Mouse (Mus musculus): ENCODE measurements at regions not wholly inside any gene's neighbourhood (a gene's known extent, or its start where the extent isn't known, plus 50 kb on each side); places are given as distances from the start of the nearest gene placed in this dataset.
A peak's percentile ranks its signal among the peaks of the same experiment; 100 is the strongest.

DNA sequence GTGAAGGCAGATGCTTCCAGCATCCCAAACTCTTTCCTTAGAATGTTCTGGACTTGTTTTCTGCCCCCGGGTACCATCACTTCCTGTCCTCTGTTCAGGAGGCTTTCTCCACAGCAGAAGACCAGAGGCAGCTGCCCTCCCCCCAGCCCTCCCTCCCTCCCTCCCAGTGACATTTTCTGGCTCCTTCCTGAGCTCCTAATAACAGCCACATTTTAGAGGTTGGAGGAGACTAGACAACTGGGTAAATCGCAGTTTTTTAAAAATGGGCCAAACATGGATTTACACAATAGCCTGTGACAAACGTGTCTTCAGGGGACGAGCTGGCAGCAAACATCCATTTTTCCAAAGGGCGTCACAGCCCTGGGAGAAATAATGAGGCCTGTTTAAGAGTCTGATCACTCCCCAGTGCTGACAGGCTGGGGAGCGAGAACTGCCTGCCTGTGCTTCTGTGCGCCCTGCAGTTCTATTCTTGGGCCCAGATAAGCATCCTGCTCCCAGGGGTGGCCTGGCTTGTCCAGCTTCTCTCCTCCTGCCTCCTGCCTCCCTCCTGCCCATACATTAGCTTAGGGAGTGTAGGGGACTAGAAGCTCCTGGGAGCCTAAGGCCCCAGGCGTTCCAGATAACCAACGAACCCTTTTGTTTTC, 299.7 kb downstream of the Matn1 start:
- Histone ChIP-seq H3K9ac (replicated peaks) (no peak overlapping the region), H3K36me3 (no peaks in the 10 kb centered on the region), H3K9me3 (no peaks in the 10 kb centered on the region), H3K4me1 (replicated peaks) (peaks cover 8% of the 10 kb centered on the region; the same call in 1 of the 2 replicates), H3K4me2 (no peak overlapping the region), H3K27me3 (peaks cover 4% of the 10 kb centered on the region; the same call in 1 of the 2 replicates), H3K27ac (no peak overlapping the region), H3K4me3 (replicated peaks) (no peak overlapping the region)
- 46% methylated on average over 9 of the region's 9 CpGs for WGBS
- no peak for ATAC-seq (ENCODE audit: insufficient number of reproducible peaks, insufficient read depth, low FRiP score, low TSS enrichment, low read depth)

DNA sequence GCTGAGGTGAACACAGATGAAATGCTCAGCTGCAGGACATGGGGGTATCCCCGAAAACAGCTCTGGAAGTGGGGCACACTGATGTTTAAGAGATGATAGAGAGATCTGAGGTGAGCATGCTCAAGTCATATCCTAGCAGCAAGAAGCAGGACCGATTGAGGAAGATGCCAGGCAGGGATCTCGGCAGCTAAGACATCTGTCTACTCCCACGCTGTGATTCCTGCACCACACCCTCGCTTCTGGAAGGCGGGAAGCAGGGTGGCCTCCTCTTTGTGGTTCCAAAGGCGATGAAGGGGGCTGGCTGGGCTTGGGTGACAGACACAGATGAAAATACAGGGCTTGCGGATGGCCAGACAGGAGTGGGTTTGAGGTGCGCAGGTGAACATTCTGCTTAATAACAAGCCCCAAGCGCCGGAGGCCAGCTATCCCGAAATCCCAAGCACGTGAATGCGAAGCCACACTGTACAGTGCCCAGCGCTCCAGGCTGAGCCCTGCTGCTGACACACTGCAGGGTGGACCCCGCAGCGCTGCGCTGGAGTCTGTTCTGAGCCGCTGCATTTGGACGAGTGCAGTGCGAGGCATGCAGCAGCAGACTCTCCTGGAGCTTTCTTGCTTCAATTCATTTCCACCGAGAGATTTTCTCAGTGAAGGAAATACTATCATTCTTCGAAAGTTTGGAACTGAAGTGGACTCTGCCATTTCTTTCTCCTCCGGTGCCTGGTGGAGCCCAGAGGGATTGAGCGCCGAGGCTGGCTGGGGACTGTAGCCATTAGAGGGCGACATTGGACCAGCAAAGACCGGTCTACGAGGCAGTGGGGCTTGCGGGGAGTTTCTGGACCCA, 308.6 kb downstream of the Matn1 start:
- peak overlapping the region; percentile 44 for H3K9ac ChIP-seq (replicated peaks)
- H3K4me3 ChIP-seq (replicated peaks): peak overlapping the region; percentile 29
- ATAC-seq (ENCODE audit: insufficient number of reproducible peaks, insufficient read depth, low FRiP score, low TSS enrichment, low read depth): peak; percentile 67; the same call in 1 of the 2 replicates
- H3K27me3 ChIP-seq: peaks cover 17% of the 10 kb centered on the region; the same call in 1 of the 2 replicates
- peak overlapping the region; percentile 57 for H3K4me2 ChIP-seq
- H3K36me3 ChIP-seq: no peaks in the 10 kb centered on the region
- H3K4me1 ChIP-seq (replicated peaks): 0 out of 2 replicates have a peak, but pooled peaks cover 6% of the 10 kb centered on the region
- 23% methylated on average over 30 of the region's 30 CpGs for WGBS
- no peaks in the 10 kb centered on the region for H3K9me3 ChIP-seq
- H3K27ac ChIP-seq: no peak overlapping the region

DNA sequence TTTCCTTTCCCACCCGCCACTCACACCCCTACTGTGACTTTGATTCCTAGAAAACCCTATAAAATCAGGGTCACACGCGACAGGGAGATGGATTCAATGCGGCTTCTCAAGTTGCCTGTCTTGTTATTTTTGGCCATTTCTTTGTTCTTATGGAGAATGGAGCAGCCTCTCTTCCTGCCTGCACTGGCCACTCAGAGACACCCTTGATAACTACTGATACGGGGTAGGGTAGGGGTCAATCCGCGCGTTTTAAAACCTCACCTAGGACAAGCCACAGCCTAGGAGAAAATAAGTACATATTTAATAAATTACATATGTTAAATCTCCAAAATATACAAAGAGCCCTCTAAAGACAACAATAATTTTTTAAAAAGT, 309.2 kb downstream of the Matn1 start:
- 0 out of 2 replicates have a peak, but pooled peaks cover 6% of the 10 kb centered on the region for H3K4me1 ChIP-seq (replicated peaks)
- ATAC-seq (ENCODE audit: insufficient number of reproducible peaks, insufficient read depth, low FRiP score, low TSS enrichment, low read depth): 0 out of 2 replicates have a peak, but pooled peaks have one; percentile 6
- no peaks in the 10 kb centered on the region for H3K36me3 ChIP-seq
- WGBS: 9% methylated on average over 8 of the region's 8 CpGs
- H3K4me2 ChIP-seq: peak overlapping the region; percentile 57
- no peak overlapping the region; the same call in 1 of the 2 replicates for H3K9ac ChIP-seq (replicated peaks)
- peak overlapping the region; percentile 29; the same call in 1 of the 2 replicates for H3K4me3 ChIP-seq (replicated peaks)
- H3K9me3 ChIP-seq: no peaks in the 10 kb centered on the region
- H3K27ac ChIP-seq: no peak overlapping the region
- H3K27me3 ChIP-seq: peaks cover 19% of the 10 kb centered on the region; the same call in 1 of the 2 replicates

DNA sequence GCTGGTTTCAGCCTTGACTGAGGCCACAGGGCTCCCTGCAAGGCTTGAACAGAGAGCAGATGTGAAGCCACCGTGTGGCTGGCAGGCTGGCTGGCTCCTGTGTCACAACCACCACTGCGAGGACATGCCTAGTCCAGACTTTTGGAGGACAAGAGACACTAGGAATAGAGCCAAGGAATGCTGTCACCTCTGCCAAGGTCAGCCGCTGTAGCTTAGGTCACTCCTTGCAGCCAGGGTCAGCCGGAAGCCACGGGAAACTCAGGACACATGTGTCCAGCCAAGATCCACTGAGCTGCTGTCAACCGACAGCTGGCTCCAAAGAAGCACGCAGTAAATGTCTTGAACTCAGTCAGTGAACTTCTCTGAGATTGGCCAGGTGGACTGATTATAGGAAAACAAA, 310.1 kb downstream of the Matn1 start:
- no peak overlapping the region for H3K4me2 ChIP-seq
- 0 out of 2 replicates have a peak, but pooled peaks cover 6% of the 10 kb centered on the region for H3K4me1 ChIP-seq (replicated peaks)
- H3K27ac ChIP-seq: no peak overlapping the region
- peaks cover 19% of the 10 kb centered on the region; the same call in 1 of the 2 replicates for H3K27me3 ChIP-seq
- no peak for ATAC-seq (ENCODE audit: insufficient number of reproducible peaks, insufficient read depth, low FRiP score, low TSS enrichment, low read depth)
- WGBS: 62% methylated on average over 7 of the region's 7 CpGs
- H3K9ac ChIP-seq (replicated peaks): no peak overlapping the region
- H3K4me3 ChIP-seq (replicated peaks): no peak overlapping the region
- H3K36me3 ChIP-seq: no peaks in the 10 kb centered on the region
- no peaks in the 10 kb centered on the region for H3K9me3 ChIP-seq

DNA sequence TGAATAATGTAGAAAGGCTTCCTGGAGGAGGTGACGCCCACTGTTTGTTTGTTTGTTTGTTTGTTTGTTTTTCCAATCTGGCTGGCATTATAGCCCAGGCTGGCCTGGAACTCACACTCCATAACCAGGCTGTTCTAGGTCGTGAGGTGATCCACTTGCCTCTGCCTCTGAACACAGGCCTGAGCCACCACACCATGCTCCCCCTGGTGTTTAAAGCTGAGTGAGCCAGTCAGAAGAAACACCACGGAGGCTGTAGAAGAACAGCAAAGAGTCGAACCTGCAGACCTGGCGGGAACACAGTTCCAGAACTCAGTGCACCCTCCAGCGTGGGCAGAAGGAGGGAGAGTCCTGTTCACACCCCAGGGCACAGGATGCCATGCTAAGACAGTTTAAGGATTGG, 310.5 kb downstream of the Matn1 start:
- Histone ChIP-seq H3K36me3 (no peaks in the 10 kb centered on the region), H3K4me1 (replicated peaks) (0 out of 2 replicates have a peak, but pooled peaks cover 6% of the 10 kb centered on the region), H3K4me3 (replicated peaks) (no peak overlapping the region), H3K9me3 (no peaks in the 10 kb centered on the region), H3K27ac (no peak overlapping the region), H3K4me2 (no peak overlapping the region), H3K9ac (replicated peaks) (no peak overlapping the region), H3K27me3 (peaks cover 19% of the 10 kb centered on the region; the same call in 1 of the 2 replicates)
- 43% methylated on average over 6 of the region's 6 CpGs for WGBS
- no peak for ATAC-seq (ENCODE audit: insufficient number of reproducible peaks, insufficient read depth, low FRiP score, low TSS enrichment, low read depth)

DNA sequence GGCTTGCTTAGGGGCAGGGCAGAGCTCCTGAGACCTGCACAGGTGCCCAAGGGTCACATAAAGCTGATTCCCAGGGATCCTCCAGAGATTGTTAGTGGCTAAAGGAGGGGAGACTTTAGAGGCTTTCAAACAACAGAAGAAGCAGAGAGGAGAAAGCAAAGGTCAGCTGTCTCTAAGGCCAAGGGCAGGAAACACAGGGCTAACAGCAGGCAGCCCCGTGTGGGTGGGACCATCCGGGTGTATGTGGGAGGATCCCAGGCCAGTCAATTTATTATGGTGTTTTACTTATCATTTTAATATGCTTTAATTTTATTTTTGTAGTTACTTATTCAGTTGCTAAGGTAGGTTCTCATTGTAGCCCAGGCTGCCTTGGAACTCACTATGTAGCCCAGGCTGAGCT, 317.1 kb downstream of the Matn1 start:
- no peak for ATAC-seq (ENCODE audit: insufficient number of reproducible peaks, insufficient read depth, low FRiP score, low TSS enrichment, low read depth)
- WGBS: 75% methylated on average over 2 of the region's 2 CpGs
- no peak overlapping the region for H3K4me2 ChIP-seq

DNA sequence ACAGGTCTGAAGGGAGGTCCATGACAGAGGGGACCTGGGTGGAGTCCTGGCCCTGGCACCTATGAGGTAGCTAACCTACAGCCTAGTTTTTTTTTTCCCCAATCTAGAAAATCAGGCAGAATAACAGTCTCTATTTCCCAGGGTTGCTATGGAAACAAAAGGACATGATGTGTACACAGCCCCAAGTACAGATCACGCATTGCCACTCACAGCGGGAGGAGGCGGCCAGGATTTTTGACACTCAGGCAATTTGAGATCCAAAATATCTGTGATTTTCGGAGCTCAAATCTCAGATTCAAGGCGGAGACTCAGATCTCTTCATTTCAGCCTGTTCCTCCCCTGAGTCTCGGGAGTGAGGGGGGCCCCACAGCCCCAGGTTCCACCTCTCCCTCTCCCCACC, 318.7 kb downstream of the Matn1 start:
- WGBS: 77% methylated on average over 6 of the region's 6 CpGs

More for the DNA sequence above, 317.1 kb downstream of the Matn1 start:
- Histone ChIP-seq H3K4me1 (replicated peaks) (0 out of 2 replicates have a peak, but pooled peaks cover 3% of the 10 kb centered on the region), H3K27ac (no peak overlapping the region), H3K27me3 (peaks cover 10% of the 10 kb centered on the region; the same call in 1 of the 2 replicates), H3K36me3 (no peaks in the 10 kb centered on the region), H3K4me3 (replicated peaks) (no peak overlapping the region), H3K9ac (replicated peaks) (no peak overlapping the region; the same call in 1 of the 2 replicates), H3K9me3 (no peaks in the 10 kb centered on the region)

DNA sequence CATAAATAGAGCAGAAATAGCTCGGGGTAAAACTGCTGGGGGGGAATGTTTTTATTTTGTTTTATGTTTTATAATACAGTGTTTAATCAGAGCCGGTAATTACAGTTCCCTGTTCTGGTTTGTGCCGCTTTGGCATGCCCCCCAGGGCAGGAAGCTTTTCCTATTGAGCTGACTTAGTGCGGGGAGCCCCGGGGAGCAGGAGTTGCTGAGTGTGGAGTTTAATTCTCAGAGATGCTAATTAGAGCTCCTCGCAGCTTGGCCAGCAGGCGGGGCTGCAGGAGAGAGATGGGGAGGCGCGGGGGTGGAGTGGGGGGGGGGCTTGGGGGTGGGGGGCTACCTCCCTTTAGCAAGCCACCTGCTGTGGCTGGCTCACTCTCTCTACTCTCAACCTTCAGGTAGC, 322.6 kb downstream of the Matn1 start:
- no peaks in the 10 kb centered on the region for H3K9me3 ChIP-seq
- 9% methylated on average over 9 of the region's 9 CpGs for WGBS

More for the DNA sequence above, 318.7 kb downstream of the Matn1 start:
- no peak overlapping the region for H3K4me3 ChIP-seq (replicated peaks)
- no peak overlapping the region for H3K9ac ChIP-seq (replicated peaks)
- no peak for ATAC-seq (ENCODE audit: insufficient number of reproducible peaks, insufficient read depth, low FRiP score, low TSS enrichment, low read depth)
- H3K36me3 ChIP-seq: no peaks in the 10 kb centered on the region
- no peak overlapping the region for H3K4me2 ChIP-seq
- peaks cover 17% of the 10 kb centered on the region for H3K4me1 ChIP-seq (replicated peaks)
- H3K27ac ChIP-seq: no peak overlapping the region
- peaks cover 14% of the 10 kb centered on the region for H3K27me3 ChIP-seq
- H3K9me3 ChIP-seq: no peaks in the 10 kb centered on the region

DNA sequence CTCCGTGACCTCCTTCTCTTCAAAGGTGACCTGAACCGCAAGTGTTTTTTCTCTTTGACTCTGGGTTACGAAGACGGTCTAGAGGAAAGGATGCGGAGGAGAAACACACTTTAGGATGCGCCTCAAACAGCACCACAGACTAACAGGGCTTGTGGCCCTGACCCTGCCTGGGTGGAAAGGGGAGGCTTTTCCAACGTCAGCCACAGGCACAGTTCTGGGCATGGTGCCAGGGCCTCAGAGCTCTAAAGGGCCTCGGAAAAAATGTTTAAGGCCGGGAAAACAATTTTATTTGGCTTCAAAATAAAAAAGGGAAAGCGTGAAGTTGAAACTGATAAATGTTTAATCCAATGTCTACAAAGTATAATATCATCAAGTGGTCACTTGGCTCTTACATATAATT, 323.6 kb downstream of the Matn1 start:
- no peak overlapping the region for H3K4me2 ChIP-seq
- no peak overlapping the region for H3K9ac ChIP-seq (replicated peaks)
- H3K27me3 ChIP-seq: peaks cover 31% of the 10 kb centered on the region
- no peak for ATAC-seq (ENCODE audit: insufficient number of reproducible peaks, insufficient read depth, low FRiP score, low TSS enrichment, low read depth)
- peaks cover 21% of the 10 kb centered on the region for H3K4me1 ChIP-seq (replicated peaks)
- H3K36me3 ChIP-seq: no peaks in the 10 kb centered on the region
- WGBS: 57% methylated on average over 10 of the region's 10 CpGs
- no peaks in the 10 kb centered on the region for H3K9me3 ChIP-seq
- H3K27ac ChIP-seq: 0 out of 2 replicates have a peak overlapping the region, but pooled peaks have one; percentile 23
- H3K4me3 ChIP-seq (replicated peaks): no peak overlapping the region

More for the DNA sequence above, 322.6 kb downstream of the Matn1 start:
- Histone ChIP-seq H3K9ac (replicated peaks) (no peak overlapping the region), H3K27me3 (peaks cover 24% of the 10 kb centered on the region), H3K4me1 (replicated peaks) (peaks cover 21% of the 10 kb centered on the region), H3K4me3 (replicated peaks) (no peak overlapping the region), H3K36me3 (no peaks in the 10 kb centered on the region), H3K27ac (no peak overlapping the region), H3K4me2 (no peak overlapping the region)
- ATAC-seq (ENCODE audit: insufficient number of reproducible peaks, insufficient read depth, low FRiP score, low TSS enrichment, low read depth): no peak

DNA sequence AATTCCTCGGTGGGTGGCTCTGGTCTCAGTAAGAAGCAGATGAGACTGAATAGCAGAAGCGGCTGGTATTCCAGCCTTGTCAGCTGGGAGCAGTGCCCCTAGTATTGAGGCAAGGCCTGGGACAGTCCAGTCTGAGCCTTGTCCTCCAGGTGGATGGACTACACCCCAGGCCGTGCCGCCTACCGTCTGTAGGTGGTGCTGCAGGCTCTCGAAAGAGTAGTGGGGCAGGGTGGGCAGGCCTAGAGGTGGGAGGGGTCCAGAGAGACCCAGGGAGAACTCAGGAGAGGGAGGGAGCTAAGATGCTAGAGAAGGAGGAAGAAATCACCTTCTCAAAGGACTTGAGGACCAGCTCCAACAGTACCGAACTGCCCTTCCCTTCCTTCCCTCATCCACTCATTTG, 326.0 kb downstream of the Matn1 start:
- Histone ChIP-seq H3K27ac (no peak overlapping the region), H3K9ac (replicated peaks) (0 out of 2 replicates have a peak overlapping the region, but pooled peaks have one; percentile 12), H3K36me3 (no peaks in the 10 kb centered on the region), H3K4me1 (replicated peaks) (peaks cover 18% of the 10 kb centered on the region), H3K4me2 (no peak overlapping the region), H3K4me3 (replicated peaks) (no peak overlapping the region), H3K9me3 (no peaks in the 10 kb centered on the region), H3K27me3 (peaks cover 27% of the 10 kb centered on the region)
- ATAC-seq (ENCODE audit: insufficient number of reproducible peaks, insufficient read depth, low FRiP score, low TSS enrichment, low read depth): peak; percentile 72; the same call in 1 of the 2 replicates
- 16% methylated on average over 7 of the region's 7 CpGs for WGBS

DNA sequence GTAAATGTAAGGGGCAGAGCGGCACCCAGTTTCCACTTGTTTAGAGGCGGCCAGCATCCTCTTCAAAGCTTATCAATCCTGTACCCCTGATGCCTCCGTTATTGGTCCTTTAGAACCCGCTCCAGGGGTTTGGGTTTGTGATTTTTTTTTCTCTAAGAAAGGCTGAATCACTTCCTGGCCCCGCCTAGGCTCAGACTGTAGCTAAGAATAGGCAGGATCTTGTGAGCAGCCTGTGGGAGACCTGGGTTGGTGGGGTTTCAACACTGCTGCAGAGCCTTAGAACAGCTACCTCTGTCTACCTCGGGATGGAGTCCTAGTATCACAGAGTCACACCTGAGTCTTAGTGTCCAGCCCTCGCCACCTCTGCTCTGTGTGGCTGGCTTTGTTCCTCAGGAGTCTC, 327.9 kb downstream of the Matn1 start:
- Histone ChIP-seq H3K27me3 (peaks cover 23% of the 10 kb centered on the region; the same call in 1 of the 2 replicates), H3K4me1 (replicated peaks) (peaks cover 13% of the 10 kb centered on the region), H3K4me2 (no peak overlapping the region), H3K9ac (replicated peaks) (no peak overlapping the region), H3K9me3 (no peaks in the 10 kb centered on the region), H3K27ac (no peak overlapping the region), H3K36me3 (no peaks in the 10 kb centered on the region), H3K4me3 (replicated peaks) (no peak overlapping the region)
- ATAC-seq (ENCODE audit: insufficient number of reproducible peaks, insufficient read depth, low FRiP score, low TSS enrichment, low read depth): no peak
- 75% methylated on average over 7 of the region's 7 CpGs for WGBS

Measured in limb, embryonic 12.5 days (tissue).